Mouse (Mus musculus) kidney, embryonic 15.5 days (tissue): Measurements from ENCODE around the gene Phyhd1. TPM values are rescaled to one million over a fixed set of nuclear protein-coding genes. Genes with fewer than 3 reads are reported as not detected.

Experiments
- polyA plus RNA-seq: library from polyadenylated mRNA; unstranded; fragments of >200 nt; fragmentation: Nextera tagmentation; extraction: Ambion mirVana; gene quantifications from 2 replicates; pipeline ENCODE4 v1.2.1, GENCODE M21; 2015

Gene Phyhd1
- polyA plus RNA-seq, 1 experiment from 2014 or later: 13.3 TPM

Other genes with a start within 250 kb of the Phyhd1 start
- gene Wdr34, start 217.3 kb upstream of the Phyhd1 start, polyA plus RNA-seq: 34.8 and 40.7 TPM in 2 replicates
- gene Set, start 208.8 kb upstream of the Phyhd1 start, polyA plus RNA-seq: 486 and 529 TPM in 2 replicates
- gene Pkn3, start 188.5 kb upstream of the Phyhd1 start, polyA plus RNA-seq: 11.5 and 13.2 TPM in 2 replicates
- 35.2 and 37.7 TPM in 2 replicates for gene Zdhhc12, start 172.6 kb upstream of the Phyhd1 start, polyA plus RNA-seq
- gene Zer1, start 141.6 kb upstream of the Phyhd1 start, polyA plus RNA-seq: 7.2 and 8.6 TPM in 2 replicates
- gene Tbc1d13, start 132.5 kb upstream of the Phyhd1 start, polyA plus RNA-seq: 8.2 and 8.9 TPM in 2 replicates
- 19.8 and 20.8 TPM in 2 replicates for gene Endog, start 94.7 kb upstream of the Phyhd1 start, polyA plus RNA-seq
- 76.3 and 83.0 TPM in 2 replicates for gene Spout1, start 87.7 kb upstream of the Phyhd1 start, polyA plus RNA-seq
- gene Kyat1, start 60.4 kb upstream of the Phyhd1 start, polyA plus RNA-seq: 9.8 and 10.8 TPM in 2 replicates
- 40.1 and 41.7 TPM in 2 replicates for gene Lrrc8a, start 28.5 kb upstream of the Phyhd1 start, polyA plus RNA-seq
- gene Gm28035, start 25.6 kb upstream of the Phyhd1 start, polyA plus RNA-seq: 0.26 and 0.33 TPM in 2 replicates
- not detected in 2 replicates for gene Gm28038, start 14.8 kb downstream of the Phyhd1 start, polyA plus RNA-seq
- gene Dolk, start 20.1 kb downstream of the Phyhd1 start, polyA plus RNA-seq: 32.9 and 34.0 TPM in 2 replicates
- 35.5 and 42.1 TPM in 2 replicates for gene Nup188, start 20.2 kb downstream of the Phyhd1 start, polyA plus RNA-seq
- gene Sh3glb2, start 93.1 kb downstream of the Phyhd1 start, polyA plus RNA-seq: 74.2 and 87.7 TPM in 2 replicates
- 26.4 and 28.8 TPM in 2 replicates for gene Miga2, start 98.0 kb downstream of the Phyhd1 start, polyA plus RNA-seq
- 36.9 and 37.7 TPM in 2 replicates for gene Dolpp1, start 126.1 kb downstream of the Phyhd1 start, polyA plus RNA-seq
- gene Crat, start 149.6 kb downstream of the Phyhd1 start, polyA plus RNA-seq: 27.2 and 30.9 TPM in 2 replicates
- 162 and 175 TPM in 2 replicates for gene Ptpa, start 149.8 kb downstream of the Phyhd1 start, polyA plus RNA-seq
- 3.3 and 3.5 TPM in 2 replicates for gene Ier5l, start 208.0 kb downstream of the Phyhd1 start, polyA plus RNA-seq